Mouse (Mus musculus): Measurements from ENCODE around the gene Camk2g.

DNA sequence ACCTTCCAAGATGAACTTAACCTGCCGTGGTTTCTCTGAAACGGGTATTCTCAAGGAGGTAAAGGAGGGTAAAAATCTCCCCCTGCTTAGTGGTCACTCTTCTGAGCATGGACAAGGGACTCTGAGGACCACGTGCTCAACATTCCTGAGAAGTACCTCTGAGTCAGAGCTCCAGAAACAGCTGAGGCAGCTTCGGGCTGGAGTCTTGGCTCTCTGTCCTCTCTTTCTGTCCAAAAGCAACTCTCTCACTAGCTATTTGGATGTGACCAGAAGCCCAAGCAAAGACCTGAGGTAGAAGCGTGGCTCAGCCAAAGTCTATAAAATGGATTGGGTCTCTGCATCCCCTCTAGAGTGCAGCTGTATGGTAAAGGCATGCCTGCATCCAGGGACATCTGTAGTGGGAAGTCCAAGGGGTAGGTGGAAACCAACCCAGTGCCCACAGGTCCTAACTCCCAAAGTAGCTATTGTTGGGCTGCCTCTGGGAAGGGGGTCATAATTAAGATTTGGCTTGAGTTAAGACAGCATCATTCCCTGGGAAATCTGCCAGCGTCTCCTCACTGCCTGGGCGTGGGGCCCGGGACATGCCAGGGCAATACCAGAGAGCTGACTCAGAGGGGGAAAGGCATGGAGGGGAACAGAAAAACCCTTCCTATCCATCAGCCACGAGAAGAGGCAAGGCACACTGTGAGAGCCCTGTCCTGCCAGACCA lies 11.2 kb upstream of the Camk2g start:
- TF ChIP-seq TAL1 (IDR thresholded peaks at IDR 0.05; ENCODE audit: low read length): no peak
- no peak for TF ChIP-seq GATA1 (IDR thresholded peaks at IDR 0.05; ENCODE audit: low read length)
